Mouse (Mus musculus) urinary bladder, postnatal 4 days (tissue): ENCODE measurements around the gene AU022252.

Experiments
- DNase-seq, 2 experiments: peaks; one replicate each; pipeline ENCODE4 v3.0.0; 2021 to 2022; ENCODE audit warnings: low spot score in 2 of 2

Gene AU022252

DNA sequence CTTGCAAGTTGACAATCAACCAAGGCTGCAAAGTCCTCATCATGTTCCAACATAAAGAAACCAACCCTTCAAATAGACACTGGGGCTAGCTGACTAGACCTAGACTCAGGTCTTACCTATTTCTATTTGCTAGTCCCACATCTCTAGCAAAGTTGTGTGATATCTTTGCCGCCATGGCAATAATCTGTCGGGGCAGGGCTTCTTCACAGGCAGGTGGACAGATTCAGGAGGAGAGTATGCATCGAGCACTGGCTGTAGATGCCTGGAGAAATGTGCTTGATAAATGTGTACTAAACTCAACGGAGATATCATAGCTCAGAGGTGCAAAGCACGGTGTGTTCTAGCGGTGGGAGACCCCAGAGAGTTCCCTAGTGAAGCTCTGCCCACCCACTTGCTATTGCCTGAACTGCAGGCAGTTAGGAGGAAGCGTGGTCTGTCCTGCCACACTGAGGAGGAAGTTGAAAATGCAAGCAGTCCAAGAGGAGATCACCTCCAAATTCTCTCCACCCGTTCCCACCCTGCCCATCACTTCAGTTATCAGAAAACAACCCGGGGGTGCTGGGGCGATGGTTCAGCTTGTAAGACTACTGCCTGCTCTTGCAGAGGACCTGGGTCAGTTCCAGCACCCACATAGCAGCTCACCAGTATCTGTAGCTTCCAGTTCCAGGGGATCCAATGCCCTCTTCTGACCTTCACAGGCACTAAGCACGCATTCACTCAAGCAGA is 44.3 kb downstream of the AU022252 start:
- no peak for DNase-seq

DNA sequence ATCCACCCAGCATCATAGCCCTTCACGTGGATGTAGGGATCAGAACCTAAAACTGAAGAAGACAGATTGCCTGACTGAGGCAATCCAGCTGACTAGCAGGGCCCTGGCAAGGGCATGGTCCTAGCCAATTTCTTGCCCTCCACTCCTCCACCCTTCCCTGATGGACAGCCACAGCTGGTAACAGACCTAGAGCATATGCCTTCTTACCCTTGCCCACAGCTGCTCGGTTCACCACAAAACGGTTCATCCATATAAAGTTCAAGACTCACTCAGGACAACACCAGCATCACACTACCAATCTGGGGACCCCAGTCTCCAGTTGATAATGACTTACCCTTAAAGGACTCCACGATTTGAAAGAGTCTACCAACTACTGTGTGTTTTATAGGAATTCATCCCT is 46.7 kb downstream of the AU022252 start:
- DNase-seq = no peak

DNA sequence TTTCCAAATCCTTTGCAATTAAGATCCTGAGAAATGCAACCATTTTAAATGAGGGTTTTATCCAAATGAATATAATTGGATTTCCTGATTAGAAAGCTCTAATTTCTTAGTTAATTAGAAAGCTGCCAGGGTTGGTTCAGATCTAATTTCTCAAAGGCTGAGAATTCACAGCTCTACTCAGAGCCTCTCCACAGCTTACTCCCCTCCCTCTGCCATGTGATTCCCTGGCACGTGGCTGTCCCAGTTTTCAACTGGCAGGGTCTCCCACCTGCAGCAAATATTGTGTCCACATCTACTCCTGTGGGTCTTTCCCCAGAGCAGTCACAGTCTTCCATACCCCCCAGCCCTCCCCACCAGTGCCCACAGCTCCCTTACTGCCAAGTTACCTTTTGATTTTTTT is 49.0 kb downstream of the AU022252 start:
- DNase-seq = no peak

DNA sequence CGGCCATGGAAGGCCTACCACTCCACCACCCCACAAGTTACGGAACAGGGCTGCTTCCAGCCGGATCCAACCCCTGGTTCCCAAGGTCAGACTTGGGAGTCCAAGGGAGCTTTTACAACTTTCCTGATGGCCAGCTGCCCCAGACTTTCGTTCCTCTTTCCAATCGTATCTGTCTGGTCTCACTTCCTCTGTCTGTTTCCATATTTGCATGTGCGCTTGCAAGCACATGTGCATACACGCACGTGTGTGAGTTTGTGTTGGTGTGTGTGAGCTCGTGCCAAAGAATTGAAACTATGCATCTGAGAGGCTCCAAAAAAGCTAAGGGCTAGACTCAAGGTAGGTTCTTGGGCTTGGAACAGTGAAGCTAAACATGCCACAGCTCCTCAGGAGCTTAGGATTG is 51.1 kb downstream of the AU022252 start:
- no peak for DNase-seq

DNA sequence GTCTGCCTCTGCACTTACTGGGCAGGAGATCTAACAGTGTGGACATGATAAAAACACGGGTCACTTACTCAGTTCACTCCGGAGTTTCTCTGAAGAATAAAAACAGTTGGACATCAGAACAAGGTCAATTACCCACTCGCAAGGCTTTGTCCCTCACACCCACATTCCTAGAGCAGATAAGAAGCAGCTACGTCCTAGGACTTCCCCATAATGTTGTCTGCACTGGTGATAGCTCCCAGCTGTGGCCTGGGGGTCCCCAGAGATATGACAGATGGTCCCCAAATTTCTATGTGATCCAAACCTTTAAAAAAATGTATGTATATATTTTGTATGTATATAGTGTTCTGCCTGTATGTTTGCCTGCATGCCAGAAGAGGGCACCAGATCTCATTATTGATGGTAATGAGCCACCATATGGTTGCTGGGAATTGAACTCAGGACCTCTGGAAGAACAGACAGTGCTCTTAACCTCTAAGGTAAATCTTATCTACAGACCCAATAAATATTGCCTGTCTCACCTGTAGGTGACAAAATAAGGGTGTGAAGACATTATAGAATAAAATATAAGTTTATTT is 52.3 kb downstream of the AU022252 start:
- DNase-seq = no peak

DNA sequence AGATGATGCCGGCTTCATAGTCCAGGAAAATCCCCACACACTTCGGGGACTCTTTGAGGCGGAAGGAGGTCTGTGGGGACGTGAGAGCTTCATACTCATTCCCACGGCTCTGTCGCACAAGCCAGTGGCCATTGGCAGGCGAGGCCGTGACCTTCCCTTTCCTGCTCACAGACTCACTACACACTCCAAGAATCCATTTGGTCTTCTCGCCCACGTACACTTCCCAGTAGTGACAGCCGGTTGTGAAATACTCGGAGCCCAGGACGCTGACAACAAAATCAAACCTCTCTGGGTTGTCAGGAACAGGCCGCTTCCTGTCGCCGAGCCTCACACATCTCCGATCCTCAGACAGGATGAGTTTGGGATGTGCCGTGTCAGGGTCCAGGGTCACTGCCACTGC is 54.2 kb downstream of the AU022252 start:
- no peak for DNase-seq

DNA sequence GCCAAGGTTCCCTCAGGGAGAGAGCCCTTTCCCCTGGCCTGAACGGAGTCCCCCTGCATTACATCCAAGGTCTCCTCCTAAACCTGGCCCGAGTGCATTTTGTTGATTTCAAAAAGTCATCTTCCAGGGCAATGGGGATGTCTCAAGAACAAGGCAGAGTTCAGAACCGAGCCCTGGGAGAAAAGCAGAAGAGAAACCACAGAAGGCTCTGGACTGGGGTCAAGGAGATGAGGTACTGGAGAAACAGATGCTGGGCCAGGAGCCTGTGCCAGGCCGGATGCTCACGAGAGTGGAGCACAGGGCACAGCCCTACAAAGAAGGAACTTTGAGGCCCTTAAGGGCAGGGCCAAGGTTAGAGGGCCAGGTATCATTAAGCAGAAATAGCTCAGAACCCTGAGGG is 54.8 kb downstream of the AU022252 start:
- DNase-seq = no peak

DNA sequence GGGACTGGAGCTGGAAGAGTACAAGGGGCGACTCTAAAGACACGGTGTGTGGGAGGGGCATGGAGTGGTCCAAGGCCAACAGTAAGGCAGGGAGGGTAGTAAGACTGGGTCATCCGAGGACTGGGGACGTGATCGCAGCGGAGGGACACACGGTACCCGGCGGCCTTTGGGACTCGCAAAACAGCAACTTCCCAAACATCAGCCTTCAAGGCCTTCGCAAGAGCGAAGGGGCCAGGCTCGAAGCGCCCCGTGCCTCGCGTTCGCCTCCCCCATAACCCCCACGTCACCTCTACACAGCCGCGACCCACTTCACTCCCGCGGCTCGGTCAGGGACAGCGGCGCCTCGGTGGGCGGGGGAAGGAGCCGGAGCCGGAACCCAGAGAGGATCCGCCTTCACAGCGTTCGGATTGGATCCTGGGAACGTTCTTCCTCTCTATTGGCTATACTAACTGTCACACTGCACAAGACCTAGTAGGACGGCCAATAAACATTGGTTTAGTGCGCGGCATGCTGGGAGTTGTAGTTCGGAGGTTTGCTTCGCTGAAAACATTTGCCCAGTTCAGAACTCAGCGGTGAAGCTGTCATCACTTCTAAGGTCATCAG is 58.6 kb downstream of the AU022252 start, which contains the start of gene Zfp691:
Gene Zfp691, minus strand, starts transcription at position 345 of the 603 bp plus-strand sequence.
- DNase-seq = peak; percentile 90 to 91

DNA sequence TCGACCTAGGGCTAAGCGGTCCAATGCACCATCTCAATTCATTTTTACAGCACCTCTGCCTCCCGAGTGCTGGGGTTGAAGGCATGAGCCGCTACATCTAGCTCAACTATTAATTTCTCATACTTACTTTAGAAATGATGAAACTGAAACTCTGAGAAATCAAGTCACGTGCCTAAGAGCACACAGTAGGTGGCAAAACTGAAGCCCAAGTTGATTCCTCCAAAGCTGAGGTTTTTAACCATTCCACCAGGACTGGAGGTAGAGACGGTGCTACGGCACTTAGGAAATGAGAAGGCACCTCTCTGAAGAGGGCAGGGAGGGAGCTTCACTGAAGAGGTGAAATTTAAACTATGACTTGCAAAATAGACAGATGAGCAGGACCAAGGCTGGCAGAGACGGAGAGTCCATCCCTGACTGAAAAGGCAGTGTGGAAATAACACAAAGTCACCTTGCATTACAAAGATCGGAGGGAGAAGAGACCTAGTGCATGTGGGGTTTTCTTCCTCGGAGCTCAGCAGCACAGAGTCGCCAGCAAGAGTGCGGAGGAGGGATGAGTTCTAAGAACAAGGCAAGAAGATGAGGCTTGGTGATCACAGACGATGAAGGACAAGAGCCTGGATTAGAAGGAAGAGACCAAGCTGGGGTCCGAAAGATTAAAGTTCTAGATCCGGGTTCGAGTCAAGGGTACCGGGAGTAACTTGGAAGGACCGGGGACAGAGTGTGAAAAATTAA is 59.4 kb downstream of the AU022252 start:
- DNase-seq = no peak

DNA sequence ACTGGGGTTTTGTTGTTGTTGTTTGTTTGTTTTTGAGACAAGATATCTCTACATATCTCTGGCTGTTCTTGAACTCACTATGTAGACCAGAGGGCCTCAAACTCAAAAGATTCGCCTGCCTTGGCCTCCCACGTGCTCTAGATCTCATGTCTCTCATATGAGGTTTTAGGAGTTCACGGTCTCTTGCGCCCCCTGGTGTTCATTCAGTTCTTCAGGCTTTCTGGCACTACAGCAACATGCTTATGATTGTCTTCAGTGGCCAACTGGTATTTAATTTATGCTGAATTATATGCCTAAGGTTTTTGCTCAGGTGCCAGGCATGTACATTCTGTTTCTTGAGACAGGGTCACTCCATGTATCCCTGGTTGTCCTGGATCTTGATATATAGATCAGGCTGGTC is 64.8 kb downstream of the AU022252 start:
- peak; percentile 67 to 84 for DNase-seq

DNA sequence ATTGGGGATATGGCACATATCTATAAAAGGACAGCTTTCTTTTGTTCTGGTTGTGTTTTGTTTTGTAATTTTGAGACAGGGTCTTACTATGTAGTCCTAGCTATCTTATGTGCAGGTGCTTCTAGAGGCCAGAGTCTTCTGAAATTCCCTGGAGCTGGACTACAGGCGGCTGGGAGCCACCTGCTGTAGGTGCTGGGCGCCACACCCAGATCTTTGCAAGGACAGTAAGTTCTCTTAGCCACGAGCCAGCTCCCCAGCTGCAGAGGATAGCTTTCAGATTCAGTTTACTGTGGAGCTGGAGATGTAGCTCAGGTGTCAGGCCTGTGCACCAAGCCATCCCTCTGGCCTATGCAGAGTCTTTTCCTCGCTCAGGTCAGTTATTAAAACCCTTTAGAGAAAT is 65.4 kb downstream of the AU022252 start:
- no peak for DNase-seq

DNA sequence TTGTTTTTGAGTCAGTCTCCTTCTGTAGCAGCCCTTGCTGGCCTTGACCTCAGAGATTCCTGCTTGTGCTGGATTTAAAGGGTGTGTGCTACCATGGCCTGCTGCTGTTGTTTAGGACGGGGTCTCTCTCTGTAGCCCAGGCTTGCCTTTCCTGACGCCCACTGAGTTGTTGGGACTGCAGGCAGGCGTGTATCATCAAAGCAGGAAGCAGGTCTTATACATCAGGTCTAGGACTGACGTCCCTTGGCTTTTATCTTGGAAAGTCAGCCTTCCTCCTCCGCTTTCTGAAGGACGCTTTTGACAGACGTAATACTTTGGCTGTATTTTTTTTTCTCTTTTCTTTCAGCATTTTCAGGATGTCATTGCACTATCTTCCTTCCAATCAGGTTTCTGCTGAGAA is 66.6 kb downstream of the AU022252 start:
- DNase-seq = no peak

DNA sequence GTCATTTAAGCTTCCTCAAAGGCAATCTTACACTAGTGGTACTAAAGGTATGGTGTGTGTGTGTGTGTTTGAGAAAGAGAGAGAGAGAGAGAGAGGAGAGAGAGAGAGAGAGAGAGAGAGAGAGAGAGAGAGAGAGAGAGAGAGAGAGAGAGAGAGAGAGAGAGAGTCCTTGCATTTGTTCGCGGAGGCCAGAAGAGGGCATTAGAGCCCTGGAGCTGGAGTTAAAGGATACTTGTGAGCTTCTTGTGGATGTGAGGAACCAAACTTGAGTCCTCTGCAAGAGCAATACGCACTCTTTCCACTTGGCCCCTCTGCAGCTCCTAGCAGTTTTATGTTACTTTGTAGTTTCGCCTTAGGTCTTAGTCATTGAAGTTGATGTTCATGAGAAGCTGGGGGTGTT is 69.5 kb downstream of the AU022252 start:
- DNase-seq = no peak

DNA sequence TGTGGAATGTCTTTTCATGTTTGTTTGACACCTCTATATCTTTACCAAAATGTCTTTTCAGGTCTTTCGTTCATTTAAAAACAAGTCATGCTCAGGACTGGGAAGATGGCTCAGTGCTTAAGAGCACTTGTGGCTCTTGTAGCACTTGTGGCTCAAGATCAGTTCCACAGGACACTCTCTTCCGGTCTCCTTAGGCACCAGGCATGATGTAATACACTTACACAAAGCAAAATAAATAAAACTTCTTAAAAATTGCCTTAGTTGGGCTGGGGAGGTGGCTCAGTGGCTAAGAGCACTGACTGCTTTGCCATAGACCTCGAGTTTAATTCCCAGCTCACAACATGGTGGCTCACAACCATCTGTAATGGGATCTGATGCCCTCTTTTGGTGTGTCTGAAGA is 71.2 kb downstream of the AU022252 start:
- no peak for DNase-seq

DNA sequence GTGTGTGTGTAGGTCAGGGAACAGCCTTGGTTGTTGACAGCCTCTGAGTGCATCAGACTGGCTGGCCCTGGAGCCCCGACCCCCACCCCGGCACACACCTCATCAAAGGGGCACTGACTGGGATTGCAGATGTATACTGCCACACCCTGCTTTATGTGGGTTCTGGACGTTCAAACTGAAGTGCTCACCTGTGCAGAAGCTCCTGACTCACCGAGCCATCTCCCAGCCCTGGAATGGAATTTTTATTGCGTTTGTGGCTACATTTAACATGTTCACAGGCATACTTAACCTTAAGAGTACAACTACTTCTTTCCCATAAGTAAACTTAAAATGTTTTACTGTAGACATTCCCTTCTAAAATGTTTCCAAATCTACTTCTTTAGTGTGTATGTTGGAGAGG is 74.6 kb downstream of the AU022252 start:
- no peak for DNase-seq

DNA sequence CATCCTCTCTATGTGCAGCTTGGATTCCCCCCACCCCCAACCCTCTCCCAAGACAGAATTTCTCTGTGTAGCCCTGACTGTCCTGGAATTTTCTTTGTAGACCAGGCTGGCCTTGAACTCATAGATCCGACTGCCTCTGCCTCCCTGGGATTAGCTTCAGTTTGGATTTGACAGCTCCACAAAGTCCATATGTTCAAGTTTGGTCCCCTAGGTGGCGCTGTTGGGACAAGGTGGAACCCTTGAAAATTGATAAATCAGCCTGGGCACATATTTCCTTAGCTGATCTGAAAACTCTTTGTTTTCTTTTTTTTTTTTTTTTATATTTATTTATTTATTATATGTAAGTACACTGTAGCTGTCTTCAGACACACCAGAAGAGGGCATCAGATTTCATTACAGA is 75.3 kb downstream of the AU022252 start:
- DNase-seq = no peak
